Mouse (Mus musculus): ENCODE data around the gene Tmem19. TPM values are rescaled to one million over a fixed set of nuclear protein-coding genes. Genes with fewer than 3 reads are reported as not detected.

Gene Tmem19
- polyA plus RNA-seq, 1 experiment from 2014 or later, result 30.1 TPM

Other genes with a start within 250 kb of the Tmem19 start
- gene Tph2, start 177.5 kb downstream of the Tmem19 start, polyA plus RNA-seq (2014; fragmentation: Nextera tagmentation; extraction: Ambion mirVana), result not detected in 2 replicates
- gene Tbc1d15, start 111.0 kb downstream of the Tmem19 start, polyA plus RNA-seq (2014; fragmentation: Nextera tagmentation; extraction: Ambion mirVana), result 42.3 and 48.1 TPM in 2 replicates
- gene Rab21, start 46.9 kb downstream of the Tmem19 start, polyA plus RNA-seq (2014; fragmentation: Nextera tagmentation; extraction: Ambion mirVana), result 18.6 and 22.0 TPM in 2 replicates
- 8.1 and 14.1 TPM in 2 replicates for gene Thap2, start 21.9 kb upstream of the Tmem19 start, polyA plus RNA-seq (2014; fragmentation: Nextera tagmentation; extraction: Ambion mirVana)
- 18.8 and 19.1 TPM in 2 replicates for gene Zfc3h1, start 22.5 kb upstream of the Tmem19 start, polyA plus RNA-seq (2014; fragmentation: Nextera tagmentation; extraction: Ambion mirVana)
- not detected in 2 replicates for gene A930009A15Rik, start 207.5 kb upstream of the Tmem19 start, polyA plus RNA-seq (2014; fragmentation: Nextera tagmentation; extraction: Ambion mirVana)
- gene Lgr5, start 225.3 kb upstream of the Tmem19 start, polyA plus RNA-seq (2014; fragmentation: Nextera tagmentation; extraction: Ambion mirVana), result 0.19 and 0.32 TPM in 2 replicates

Data from heart, embryonic 14.5 days (tissue).